Mouse (Mus musculus) embryonic fibroblast, embryonic 13.5 days (primary cell): Measurements from ENCODE around the gene Jarid2. TPM values are rescaled to one million over a fixed set of nuclear protein-coding genes. Genes with fewer than 3 reads are reported as not detected.

Experiments used
- H3K27ac ChIP-seq: 2 replicates; pipeline ENCODE4 v1.5.1; 2012; ENCODE audit warnings: low read length, control low read depth, inconsistent platforms; ENCODE audit not compliant: insufficient read depth
- H3K4me1 ChIP-seq: 2 replicates; pipeline ENCODE4 v1.6.1; 2011; ENCODE audit warnings: low read length; ENCODE audit not compliant: control insufficient read depth, insufficient read depth
- H3K4me3 ChIP-seq: 2 replicates; pipeline ENCODE4 v1.5.1; 2011; ENCODE audit warnings: mild to moderate bottlenecking, control low read depth, low read length; ENCODE audit not compliant: insufficient read depth
- CTCF ChIP-seq: IDR thresholded peaks from 2 replicates; pipeline ENCODE4 v1.5.1; 2011; ENCODE audit warnings: mild to moderate bottlenecking, control low read depth, low read length, moderate library complexity, borderline replicate concordance; ENCODE audit not compliant: insufficient read depth
- POLR2A ChIP-seq: IDR thresholded peaks from 2 replicates; pipeline ENCODE4 v1.6.1; 2011; ENCODE audit warnings: low read depth, mild to moderate bottlenecking, control low read depth, low read length, moderate library complexity
- polyA plus RNA-seq: library from polyadenylated mRNA; stranded (reverse); fragments of >200 nt; gene quantifications from 2 replicates; pipeline ENCODE4 v1.2.4, GENCODE M21; 2011; ENCODE audit warnings: low read depth; ENCODE audit not compliant: missing spikeins, insufficient read length

The Jarid2 gene
- 9.7 and 14.4 TPM in 2 replicates for polyA plus RNA-seq

DNA sequence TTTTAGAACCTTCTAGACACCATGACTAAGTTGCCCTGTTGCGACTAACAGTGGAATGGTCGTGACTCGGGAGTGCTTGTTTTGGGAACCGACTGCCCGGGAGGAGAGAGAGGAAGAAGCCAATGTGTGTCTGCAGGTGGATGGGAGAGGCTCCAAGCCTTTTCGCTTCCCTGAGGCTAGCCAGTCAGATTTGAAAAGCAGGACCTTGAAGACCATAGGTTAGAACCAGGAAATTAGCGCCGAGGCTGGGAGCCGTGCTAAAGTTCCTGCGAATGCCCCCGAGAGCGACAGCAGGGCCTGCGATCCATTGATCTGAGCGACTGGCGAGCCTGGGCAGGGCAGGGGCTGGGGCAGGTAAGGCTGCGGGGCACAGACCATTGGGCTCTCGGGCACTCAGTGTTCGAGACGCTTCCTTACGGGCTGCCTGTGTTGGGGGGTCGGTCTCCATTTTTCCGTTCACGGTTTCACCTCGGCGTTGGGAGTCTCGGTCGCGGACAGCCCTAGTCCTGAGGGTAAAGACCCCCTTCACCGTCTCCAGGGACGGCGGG is at the start of gene Jarid2:
TSS of gene Jarid2 (plus strand) at position 51 of the 548 bp plus-strand sequence.
- TF ChIP-seq POLR2A (no peak), CTCF (no peak)
- Histone ChIP-seq H3K4me1 (no peaks in the 10 kb centered on the region), H3K27ac (peak within 1 kb of the TSS; percentile 12; the same call in 1 of the 2 replicates), H3K4me3 (peak within 1 kb of the TSS; percentile 50)

DNA sequence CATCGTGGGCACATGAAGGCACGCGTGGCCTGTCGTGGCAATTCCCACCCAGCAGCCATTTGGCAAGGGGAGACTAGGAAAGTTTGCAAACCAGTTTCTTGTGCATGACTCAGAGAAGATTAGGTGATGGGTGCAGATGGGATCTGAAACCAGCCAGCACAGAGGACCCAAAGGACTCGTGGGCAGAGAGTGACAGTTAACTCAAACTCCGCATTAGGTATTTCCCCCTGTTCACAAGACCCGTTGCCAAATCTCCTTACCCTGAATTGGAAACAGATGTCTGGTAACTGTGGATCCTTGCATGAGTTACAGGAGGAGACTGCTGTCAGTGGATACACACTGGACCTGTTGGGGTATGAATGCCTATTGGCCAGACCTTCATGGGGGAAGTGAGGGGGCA is 48.2 kb upstream of the Jarid2 start:
- no peak overlapping the region for H3K4me3 ChIP-seq
- peaks cover 10% of the 10 kb centered on the region for H3K4me1 ChIP-seq
- TF ChIP-seq POLR2A (no peak), CTCF (no peak)
- H3K27ac ChIP-seq: no peak overlapping the region

DNA sequence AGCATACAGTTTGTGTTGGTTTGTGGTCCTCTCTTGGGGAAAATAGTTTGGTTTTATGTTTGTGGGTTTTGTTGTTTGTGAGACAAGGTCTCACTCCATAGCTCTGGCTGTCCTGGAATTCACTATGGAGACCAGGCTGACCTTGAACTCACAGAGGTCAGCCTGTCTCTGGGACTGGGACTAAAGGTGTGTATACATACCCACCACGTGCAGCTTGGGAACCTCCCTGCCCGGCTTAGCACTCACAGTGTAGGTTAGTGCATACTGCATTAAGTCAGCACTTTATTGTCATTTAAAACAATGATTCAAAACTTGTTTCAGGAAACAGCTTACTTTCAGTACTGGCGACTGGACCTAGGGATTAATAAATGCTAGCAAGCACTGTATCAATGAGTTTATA is 41.1 kb upstream of the Jarid2 start:
- Histone ChIP-seq H3K27ac (no peak overlapping the region), H3K4me1 (no peaks in the 10 kb centered on the region), H3K4me3 (no peak overlapping the region)
- TF ChIP-seq POLR2A: no peak
- TF ChIP-seq CTCF: no peak

DNA sequence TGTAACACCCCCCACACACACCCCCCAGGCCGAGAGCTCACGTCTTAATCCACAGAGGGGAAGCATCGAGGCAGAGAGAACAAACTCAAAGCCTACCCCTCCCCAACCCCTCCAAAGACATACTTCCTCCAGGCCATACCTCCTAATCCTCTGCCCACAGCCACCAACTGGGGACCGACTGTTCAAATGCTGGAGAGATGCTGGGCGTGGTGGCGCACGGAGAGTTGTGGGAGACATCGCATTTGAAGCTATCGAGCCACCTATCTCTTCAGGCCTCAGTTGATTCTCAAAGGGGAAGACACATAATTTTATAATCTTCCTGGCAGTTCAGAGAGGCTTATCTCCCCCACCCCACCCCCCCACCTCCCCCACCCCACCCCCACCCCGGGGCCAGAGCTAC is 31.6 kb upstream of the Jarid2 start:
- H3K4me3 ChIP-seq: no peak overlapping the region
- TF ChIP-seq CTCF (no peak), POLR2A (no peak)
- H3K4me1 ChIP-seq: no peaks in the 10 kb centered on the region
- H3K27ac ChIP-seq: no peak overlapping the region

DNA sequence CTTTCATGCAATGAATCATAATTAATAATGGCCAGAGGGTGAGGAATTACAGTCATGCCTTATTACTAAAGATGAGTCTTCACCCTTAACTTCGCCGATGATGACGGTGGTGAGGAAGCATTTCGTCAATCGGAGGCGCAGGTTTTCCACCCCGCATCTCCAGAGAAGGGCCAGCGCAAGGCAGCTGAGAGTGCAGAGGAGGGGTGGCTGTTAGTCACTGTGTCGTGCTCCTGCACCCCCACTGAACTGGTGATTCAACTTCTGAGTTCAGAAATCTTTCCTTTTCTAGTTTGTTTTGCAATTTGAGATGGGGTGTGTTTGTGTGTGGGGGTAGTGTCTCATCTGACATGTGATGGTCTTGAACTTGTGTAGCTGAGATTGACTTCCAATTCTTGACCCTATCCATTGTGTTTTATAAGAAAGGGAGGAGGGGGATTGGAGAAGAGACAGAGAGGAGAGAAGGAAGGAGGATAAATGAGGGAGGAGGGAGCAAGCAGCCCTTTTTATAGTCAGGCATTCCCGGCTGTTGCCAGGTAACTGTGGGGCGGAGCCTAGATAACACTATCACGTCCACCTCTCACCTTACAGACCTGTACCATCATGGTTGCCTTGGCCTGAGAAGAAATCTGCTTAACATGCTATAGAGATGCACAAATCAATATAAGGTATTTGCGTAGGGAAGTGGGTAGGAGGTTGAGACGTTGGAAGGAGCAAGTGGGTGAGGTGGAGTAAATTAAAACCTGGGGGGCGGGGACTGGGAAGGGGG is 25.1 kb upstream of the Jarid2 start:
- H3K4me1 ChIP-seq: no peaks in the 10 kb centered on the region
- no peak for TF ChIP-seq CTCF
- TF ChIP-seq POLR2A: no peak
- H3K27ac ChIP-seq: no peak overlapping the region
- no peak overlapping the region for H3K4me3 ChIP-seq

DNA sequence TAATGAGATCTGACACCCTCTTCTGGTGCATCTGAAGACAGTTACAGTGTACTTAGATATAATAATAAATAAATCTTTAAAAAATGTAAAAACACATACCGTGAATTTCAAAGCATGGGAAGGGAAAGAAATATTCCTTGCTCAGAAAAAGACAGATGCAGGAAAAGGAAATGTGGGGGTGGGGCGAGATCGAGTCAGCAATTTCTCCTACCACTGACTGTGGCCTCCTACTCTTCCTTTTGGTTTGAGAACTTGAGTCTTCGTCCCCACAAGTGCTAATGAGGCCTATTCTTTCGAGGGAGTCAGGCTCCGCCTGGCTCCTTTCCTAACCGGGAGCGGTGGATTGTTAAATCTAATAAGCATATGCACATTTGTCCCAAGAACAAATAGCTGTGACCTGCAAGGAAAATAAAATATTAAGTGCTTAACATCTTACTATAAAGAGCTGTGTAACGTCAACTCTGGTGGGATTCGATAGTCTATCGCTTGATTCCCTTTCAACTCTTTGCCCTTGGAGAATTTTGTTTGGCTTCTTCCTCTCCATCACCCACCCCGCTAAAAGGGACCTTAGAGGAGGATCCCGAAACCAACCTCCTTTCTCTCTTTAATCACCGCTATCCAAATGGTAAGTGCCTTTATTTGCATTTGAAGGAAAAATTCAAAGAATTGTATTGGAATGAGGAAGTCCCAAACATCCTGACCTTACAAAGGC is 24.1 kb upstream of the Jarid2 start:
- H3K4me3 ChIP-seq: no peak overlapping the region
- TF ChIP-seq CTCF: no peak
- no peak for TF ChIP-seq POLR2A
- no peaks in the 10 kb centered on the region for H3K4me1 ChIP-seq
- no peak overlapping the region for H3K27ac ChIP-seq

DNA sequence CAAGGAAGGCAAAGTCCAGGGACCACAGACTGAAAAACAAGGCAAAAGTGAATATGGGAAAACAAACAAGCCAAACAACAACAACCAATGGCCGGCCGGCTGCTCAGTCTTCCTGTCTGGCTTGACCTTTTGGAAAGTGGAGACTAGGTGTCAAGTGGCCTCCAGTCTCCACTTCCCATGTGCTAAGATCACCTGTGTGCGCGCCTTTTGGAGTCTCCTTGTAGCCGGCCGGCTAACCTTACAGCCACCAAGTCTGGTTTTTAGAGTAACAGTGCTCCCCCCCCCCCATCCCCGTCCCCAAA is 23.6 kb upstream of the Jarid2 start:
- H3K4me3 ChIP-seq: no peak overlapping the region
- H3K27ac ChIP-seq: no peak overlapping the region
- H3K4me1 ChIP-seq: no peaks in the 10 kb centered on the region
- TF ChIP-seq CTCF (no peak), POLR2A (no peak)

DNA sequence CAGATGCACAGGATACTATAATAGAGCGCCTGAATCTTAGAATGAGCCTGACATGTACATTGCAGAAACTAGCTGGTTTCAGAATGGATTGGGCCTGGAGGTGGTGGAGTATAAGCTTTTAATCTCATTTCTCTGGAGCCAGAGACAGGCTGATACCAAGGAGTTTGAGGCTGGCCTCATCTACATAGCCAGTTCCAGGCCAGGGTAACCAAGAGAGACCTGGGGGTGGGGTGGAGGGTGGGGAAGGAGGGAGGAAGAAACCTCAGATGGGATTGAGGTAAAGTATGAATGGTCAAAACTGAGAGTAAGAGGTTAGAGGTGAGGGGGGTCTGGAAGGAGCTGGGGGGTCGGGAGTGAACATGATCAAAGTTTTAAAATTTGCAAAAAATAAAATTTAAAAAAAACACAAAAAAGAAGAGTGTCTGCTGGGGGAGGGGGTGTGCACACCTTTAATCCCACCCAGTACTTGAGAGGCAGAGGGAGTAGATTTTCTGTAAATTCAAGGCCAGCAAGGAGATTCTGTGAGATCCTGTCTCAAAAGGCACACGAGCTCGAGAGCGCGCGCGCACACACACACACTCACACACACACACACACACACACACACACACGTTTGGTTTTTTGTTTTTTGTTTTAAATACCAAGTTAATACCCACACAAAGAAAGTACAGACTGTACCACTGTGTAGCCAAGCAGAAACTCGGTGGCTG is 22.9 kb upstream of the Jarid2 start:
- no peaks in the 10 kb centered on the region for H3K4me1 ChIP-seq
- H3K4me3 ChIP-seq: no peak overlapping the region
- no peak overlapping the region for H3K27ac ChIP-seq
- no peak for TF ChIP-seq CTCF
- TF ChIP-seq POLR2A: no peak

DNA sequence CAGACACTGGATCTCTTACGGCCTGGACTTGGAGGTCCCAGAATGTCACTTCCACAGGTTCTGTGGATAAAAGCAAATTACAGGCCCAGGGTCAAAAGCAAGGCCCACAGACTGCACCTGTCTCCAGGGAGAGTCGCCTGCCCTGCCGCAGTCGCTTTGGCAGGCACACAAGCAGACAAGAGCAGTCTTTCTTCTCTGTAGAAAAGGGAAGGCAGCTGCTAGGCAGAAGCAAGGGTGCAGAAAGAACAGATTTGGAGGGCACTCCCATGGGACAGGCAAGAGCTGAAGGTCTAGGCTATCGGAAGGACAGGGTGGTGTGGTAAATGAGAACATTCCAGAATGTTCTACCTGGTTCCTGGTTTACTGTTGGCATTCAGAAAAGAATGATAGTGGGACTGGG is 22.1 kb upstream of the Jarid2 start:
- Histone ChIP-seq H3K27ac (no peak overlapping the region), H3K4me3 (no peak overlapping the region), H3K4me1 (no peaks in the 10 kb centered on the region)
- no peak for TF ChIP-seq POLR2A
- TF ChIP-seq CTCF: no peak
